Mouse (Mus musculus): ENCODE measurements around the gene Prkag2. TPM values are rescaled to one million over a fixed set of nuclear protein-coding genes. Genes with fewer than 3 reads are reported as not detected.

Gene Prkag2
- polyA plus RNA-seq, 1 experiment from 2014 or later, result 90.9 TPM

GRCm38 (mm10) chr5:24958596-24958995, 141.8 kb downstream of the Prkag2 start:
- Histone ChIP-seq H3K4me1 (no peaks in the 10 kb centered on the region), H3K27me3 (replicated peaks) (no peaks in the 10 kb centered on the region), H3K36me3 (no peaks in the 10 kb centered on the region), H3K4me2 (no peak overlapping the region), H3K9ac (replicated peaks) (no peak overlapping the region), H3K9me3 (replicated peaks) (no peaks in the 10 kb centered on the region), H3K4me3 (replicated peaks) (no peak overlapping the region), H3K27ac (replicated peaks) (no peak overlapping the region)
- ATAC-seq (ENCODE audit: low FRiP score), result no peak
- WGBS, result 95% methylated on average over 5 of the region's 5 CpGs

- no peak for ATAC-seq (ENCODE audit: low FRiP score)
- no peaks in the 10 kb centered on the region for H3K27me3 ChIP-seq (replicated peaks)
- no peak overlapping the region for H3K4me2 ChIP-seq
- no peak overlapping the region for H3K27ac ChIP-seq (replicated peaks)
- H3K4me1 ChIP-seq, result peaks cover 16% of the 10 kb centered on the region
- no peaks in the 10 kb centered on the region for H3K36me3 ChIP-seq
- no peak overlapping the region for H3K4me3 ChIP-seq (replicated peaks)
- no peaks in the 10 kb centered on the region for H3K9me3 ChIP-seq (replicated peaks)
- WGBS, result 96% methylated on average over 7 of the region's 7 CpGs
- H3K9ac ChIP-seq (replicated peaks), result no peak overlapping the region
Measured at GRCm38 (mm10) chr5:24956891-24957290, 143.6 kb downstream of the Prkag2 start.

- Histone ChIP-seq H3K27me3 (replicated peaks) (no peaks in the 10 kb centered on the region), H3K4me3 (replicated peaks) (no peak overlapping the region), H3K4me2 (no peak overlapping the region), H3K36me3 (no peaks in the 10 kb centered on the region), H3K9me3 (replicated peaks) (no peaks in the 10 kb centered on the region), H3K27ac (replicated peaks) (no peak overlapping the region; the same call in 1 of the 2 replicates), H3K4me1 (peaks cover 16% of the 10 kb centered on the region), H3K9ac (replicated peaks) (no peak overlapping the region)
- 45% methylated on average over 16 of the region's 16 CpGs for WGBS
- ATAC-seq (ENCODE audit: low FRiP score), result peak; percentile 73
Measured at GRCm38 (mm10) chr5:24952842-24953741, 147.3 kb downstream of the Prkag2 start.

- peaks cover 16% of the 10 kb centered on the region for H3K4me1 ChIP-seq
- H3K27ac ChIP-seq (replicated peaks), result no peak overlapping the region
- H3K9me3 ChIP-seq (replicated peaks), result no peaks in the 10 kb centered on the region
- H3K36me3 ChIP-seq, result no peaks in the 10 kb centered on the region
- ATAC-seq (ENCODE audit: low FRiP score), result no peak
- H3K4me3 ChIP-seq (replicated peaks), result no peak overlapping the region
- H3K27me3 ChIP-seq (replicated peaks), result no peaks in the 10 kb centered on the region
- H3K4me2 ChIP-seq, result no peak overlapping the region
- H3K9ac ChIP-seq (replicated peaks), result no peak overlapping the region
- WGBS, result 33% methylated on average over 6 of the region's 6 CpGs
Measured at GRCm38 (mm10) chr5:24952212-24952611, 148.2 kb downstream of the Prkag2 start.

GRCm38 (mm10) chr5:24950891-24951574, 149.4 kb downstream of the Prkag2 start:
- Histone ChIP-seq H3K36me3 (no peaks in the 10 kb centered on the region), H3K27ac (replicated peaks) (no peak overlapping the region), H3K27me3 (replicated peaks) (no peaks in the 10 kb centered on the region), H3K4me3 (replicated peaks) (no peak overlapping the region), H3K4me1 (peaks cover 16% of the 10 kb centered on the region), H3K9me3 (replicated peaks) (no peaks in the 10 kb centered on the region), H3K4me2 (no peak overlapping the region), H3K9ac (replicated peaks) (no peak overlapping the region)
- 81% methylated on average over 7 of the region's 7 CpGs for WGBS
- ATAC-seq (ENCODE audit: low FRiP score), result no peak

GRCm38 (mm10) chr5:24950039-24950438, 150.4 kb downstream of the Prkag2 start:
- Histone ChIP-seq H3K4me2 (no peak overlapping the region), H3K36me3 (no peaks in the 10 kb centered on the region), H3K4me1 (peaks cover 16% of the 10 kb centered on the region), H3K27me3 (replicated peaks) (no peaks in the 10 kb centered on the region), H3K9me3 (replicated peaks) (no peaks in the 10 kb centered on the region), H3K9ac (replicated peaks) (no peak overlapping the region), H3K27ac (replicated peaks) (no peak overlapping the region), H3K4me3 (replicated peaks) (no peak overlapping the region)
- 83% methylated on average over 6 of the region's 6 CpGs for WGBS
- no peak for ATAC-seq (ENCODE audit: low FRiP score)

GRCm38 (mm10) chr5:24938046-24938822, 162.2 kb downstream of the Prkag2 start:
- Histone ChIP-seq H3K4me2 (no peak overlapping the region), H3K27me3 (replicated peaks) (no peaks in the 10 kb centered on the region), H3K9me3 (replicated peaks) (0 out of 2 replicates have a peak, but pooled peaks cover 3% of the 10 kb centered on the region), H3K4me1 (peaks cover 5% of the 10 kb centered on the region; the same call in 1 of the 2 replicates), H3K4me3 (replicated peaks) (no peak overlapping the region), H3K9ac (replicated peaks) (no peak overlapping the region), H3K27ac (replicated peaks) (no peak overlapping the region), H3K36me3 (no peaks in the 10 kb centered on the region)
- WGBS, result 73% methylated on average over 5 of the region's 5 CpGs
- no peak for ATAC-seq (ENCODE audit: low FRiP score)

GRCm38 (mm10) chr5:24936451-24936850, 164.0 kb downstream of the Prkag2 start:
- Histone ChIP-seq H3K4me3 (replicated peaks) (no peak overlapping the region), H3K27ac (replicated peaks) (no peak overlapping the region), H3K9me3 (replicated peaks) (0 out of 2 replicates have a peak, but pooled peaks cover 3% of the 10 kb centered on the region), H3K9ac (replicated peaks) (no peak overlapping the region), H3K4me1 (no peaks in the 10 kb centered on the region), H3K4me2 (no peak overlapping the region), H3K36me3 (no peaks in the 10 kb centered on the region), H3K27me3 (replicated peaks) (no peaks in the 10 kb centered on the region)
- no peak for ATAC-seq (ENCODE audit: low FRiP score)
- 78% methylated on average over 8 of the region's 8 CpGs for WGBS

GRCm38 (mm10) chr5:24935446-24935845, 165.0 kb downstream of the Prkag2 start:
- 68% methylated on average over 10 of the region's 10 CpGs for WGBS
- no peak overlapping the region for H3K27ac ChIP-seq (replicated peaks)
- H3K4me3 ChIP-seq (replicated peaks), result no peak overlapping the region
- H3K27me3 ChIP-seq (replicated peaks), result no peaks in the 10 kb centered on the region
- ATAC-seq (ENCODE audit: low FRiP score), result no peak
- no peaks in the 10 kb centered on the region for H3K36me3 ChIP-seq
- H3K4me1 ChIP-seq, result no peaks in the 10 kb centered on the region
- H3K9me3 ChIP-seq (replicated peaks), result 0 out of 2 replicates have a peak, but pooled peaks cover 3% of the 10 kb centered on the region
- no peak overlapping the region for H3K4me2 ChIP-seq
- no peak overlapping the region for H3K9ac ChIP-seq (replicated peaks)

GRCm38 (mm10) chr5:24933760-24934159, 166.7 kb downstream of the Prkag2 start:
- Histone ChIP-seq H3K9ac (replicated peaks) (no peak overlapping the region), H3K9me3 (replicated peaks) (0 out of 2 replicates have a peak, but pooled peaks cover 3% of the 10 kb centered on the region), H3K27ac (replicated peaks) (no peak overlapping the region), H3K27me3 (replicated peaks) (no peaks in the 10 kb centered on the region), H3K4me2 (no peak overlapping the region), H3K36me3 (no peaks in the 10 kb centered on the region), H3K4me1 (no peaks in the 10 kb centered on the region), H3K4me3 (replicated peaks) (no peak overlapping the region)
- WGBS, result 97% methylated on average over 1 of the region's 1 CpGs
- ATAC-seq (ENCODE audit: low FRiP score), result no peak

GRCm38 (mm10) chr5:24931578-24932185, 168.8 kb downstream of the Prkag2 start:
- H3K4me1 ChIP-seq, result no peaks in the 10 kb centered on the region
- H3K4me2 ChIP-seq, result no peak overlapping the region
- 0 out of 2 replicates have a peak, but pooled peaks cover 3% of the 10 kb centered on the region for H3K9me3 ChIP-seq (replicated peaks)
- 73% methylated on average over 10 of the region's 10 CpGs for WGBS
- H3K27me3 ChIP-seq (replicated peaks), result no peaks in the 10 kb centered on the region
- no peak for ATAC-seq (ENCODE audit: low FRiP score)
- H3K27ac ChIP-seq (replicated peaks), result no peak overlapping the region
- H3K4me3 ChIP-seq (replicated peaks), result no peak overlapping the region
- H3K9ac ChIP-seq (replicated peaks), result no peak overlapping the region
- H3K36me3 ChIP-seq, result no peaks in the 10 kb centered on the region

Data from neural tube, embryonic 15.5 days (tissue).